Mouse (Mus musculus) embryonic stem cell, embryonic (primary cell): ENCODE measurements around the gene Pdia4.

Experiments
- CTCF ChIA-PET, 4 experiments: fragments of 300-600 bp in 2 of 4; fragments of 350-600 bp in 2 of 4; sonication (Branson Sonifier 250); formaldehyde crosslinking; loops; one replicate each; lab custom pipeline; 2022; ENCODE audit warnings: inconsistent platforms in 2 of 4; lab: Charles Lee
- POLR2A ChIA-PET, 4 experiments: fragments of 300-600 bp in 2 of 4; fragments of 350-600 bp in 2 of 4; sonication (Branson Sonifier 250); formaldehyde crosslinking; loops; one replicate each; lab custom pipeline; 2022; ENCODE audit warnings: antibody characterized with exemption in 4 of 4, inconsistent platforms in 1 of 4; lab: Charles Lee

Pdia4 gene

DNA sequence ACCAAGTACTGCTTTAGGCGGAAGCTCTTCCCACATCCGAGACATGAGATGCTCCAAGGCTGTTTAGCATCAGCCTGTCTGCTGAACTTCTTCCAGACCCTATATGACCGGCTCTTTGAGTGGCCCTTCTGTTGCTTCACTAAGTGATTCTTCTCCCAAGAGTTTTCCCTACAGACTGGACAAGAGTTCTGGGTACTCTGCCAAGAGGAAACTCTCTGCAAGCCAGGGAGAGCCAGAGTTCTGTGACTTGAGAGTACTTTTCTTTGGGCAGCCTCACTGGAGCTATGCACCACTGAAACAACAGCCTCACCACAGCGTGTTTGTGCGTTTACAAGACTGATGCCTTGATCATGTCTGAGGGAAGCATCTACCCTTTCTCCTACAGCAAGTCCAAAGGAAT lies 8.0 kb upstream of the Pdia4 start:
- ChIA-PET POLR2A (interaction anchor here in 2 of 4 experiments (1.2 to 11.5 kb wide), 12 partner anchors 8 to 132 kb away, joined by 3 to 191 read pairs (median 7); partner anchors contain the start of genes Pdia4 (in 2 of the 2), Zfp398 (in 2 of the 2), Zfp786 (in 1 of the 2) and Zfp956 (in 1 of the 2)), CTCF (interaction anchor here in 2 of 4 experiments (1.9 to 3.6 kb wide), 4 partner anchors 14 to 22 kb away, joined by 8 to 18 read pairs (median 15); partner anchors contain the start of gene Zfp398 (in 2 of the 2))

DNA sequence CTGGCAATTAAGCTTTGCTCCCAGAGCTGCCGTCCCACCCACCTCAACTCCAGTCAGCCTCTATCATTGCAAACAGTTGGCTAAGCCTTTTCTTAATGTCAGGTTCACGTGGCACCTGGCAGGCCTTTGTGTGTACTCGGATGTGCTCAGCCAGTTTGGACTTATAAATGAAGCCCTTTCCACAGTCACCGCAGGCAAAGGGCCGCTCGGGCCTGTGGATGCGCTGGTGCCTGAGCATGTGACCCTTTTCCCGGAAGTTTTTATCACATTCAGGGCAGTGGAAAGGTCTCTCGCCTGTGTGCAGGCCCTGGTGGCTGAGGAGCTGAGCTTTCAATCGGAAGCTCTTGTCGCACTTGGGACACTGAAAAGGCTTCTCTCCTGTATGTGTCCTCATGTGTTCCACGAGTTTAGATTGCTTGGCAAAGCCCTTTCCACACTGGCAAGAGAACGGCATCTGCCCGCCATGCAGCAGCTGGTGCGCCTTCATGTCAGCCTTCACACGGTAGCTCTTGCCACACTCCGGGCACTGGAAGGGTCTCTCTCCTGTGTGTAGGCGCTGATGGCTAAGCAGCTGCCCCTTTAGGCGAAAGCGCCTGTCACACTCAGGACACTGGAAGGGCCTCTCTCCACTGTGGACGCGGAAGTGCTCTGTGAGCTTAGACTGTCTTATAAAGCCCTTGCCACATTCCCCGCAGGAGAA lies 6.5 kb upstream of the Pdia4 start:
- ChIA-PET POLR2A (interaction anchor here (0.5 to 11.5 kb wide), 36 partner anchors 8 to 624 kb away, joined by 3 to 191 read pairs (median 5); partner anchors contain the start of genes Zfp398 (in 4 of the 4), Pdia4 (in 1 of the 4), Zfp746 (in 1 of the 4) and Zfp786 (in 1 of the 4)), CTCF (interaction anchor here in 3 of 4 experiments (0.6 to 3.6 kb wide), 14 partner anchors 10 to 763 kb away, joined by 3 to 18 read pairs (median 5); partner anchors contain the start of gene Zfp398 (in 2 of the 3))

DNA sequence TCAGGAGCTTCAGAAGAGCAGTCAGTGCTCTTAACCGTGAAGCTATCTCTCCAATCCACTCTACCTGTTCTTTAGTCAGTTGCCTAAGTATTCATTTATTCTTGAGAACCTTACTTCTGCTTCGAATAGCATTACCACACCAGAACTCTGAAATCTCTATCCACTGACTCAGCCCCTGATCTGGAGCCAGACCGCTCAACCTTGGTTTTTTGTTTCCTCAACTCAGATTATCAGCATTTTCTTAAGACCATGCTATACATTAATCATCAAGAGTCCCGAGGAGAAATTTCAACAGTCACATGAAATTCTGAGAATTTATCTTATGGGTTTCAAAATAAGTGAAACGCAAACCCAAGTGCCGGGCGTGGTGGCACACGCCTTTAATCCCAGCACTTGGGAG lies 5.5 kb upstream of the Pdia4 start:
- CTCF ChIA-PET: interaction anchor here in 2 of 4 experiments (2.7 to 3.6 kb wide), 3 partner anchors 17 to 19 kb away, joined by 14 to 18 read pairs (median 16); partner anchors contain the start of gene Zfp398 (in 1 of the 2)
- POLR2A ChIA-PET: interaction anchor here (0.7 to 11.5 kb wide), 15 partner anchors 7 to 1283 kb away, joined by 3 to 191 read pairs (median 6); partner anchors contain the start of genes Zfp398 (in 3 of the 4) and Pdia4 (in 1 of the 4)

DNA sequence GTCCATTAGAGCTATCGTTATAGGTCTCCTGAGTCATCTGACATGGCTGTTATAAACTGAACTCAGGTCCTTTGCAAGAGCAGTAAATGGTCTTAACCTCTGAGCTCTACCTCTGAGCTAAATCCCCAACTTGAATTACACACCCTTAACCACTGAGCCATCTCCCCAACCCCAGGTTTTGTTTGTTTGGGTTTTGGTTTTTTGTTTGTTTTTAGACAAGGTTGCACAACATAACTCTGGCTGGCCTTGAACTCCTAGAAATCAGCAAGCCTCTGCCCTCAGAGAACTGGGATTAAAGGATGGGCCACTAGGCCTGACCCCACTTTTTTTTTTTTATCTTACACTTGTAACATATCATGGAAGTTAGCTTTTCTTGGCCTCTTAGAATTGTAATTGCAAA lies 2.9 kb upstream of the Pdia4 start:
- CTCF ChIA-PET: interaction anchor here in 2 of 4 experiments (0.7 to 1.5 kb wide), 3 partner anchors 17 to 19 kb away, joined by 3 to 5 read pairs (median 4); partner anchors contain the start of gene Zfp398 (in 1 of the 2)
- POLR2A ChIA-PET: interaction anchor here (0.8 to 11.4 kb wide), 8 partner anchors 8 to 137 kb away, joined by 3 to 191 read pairs (median 5); partner anchors contain the start of genes Zfp398 (in 1 of the 4), Zfp786 (in 1 of the 4) and Zfp956 (in 1 of the 4)

DNA sequence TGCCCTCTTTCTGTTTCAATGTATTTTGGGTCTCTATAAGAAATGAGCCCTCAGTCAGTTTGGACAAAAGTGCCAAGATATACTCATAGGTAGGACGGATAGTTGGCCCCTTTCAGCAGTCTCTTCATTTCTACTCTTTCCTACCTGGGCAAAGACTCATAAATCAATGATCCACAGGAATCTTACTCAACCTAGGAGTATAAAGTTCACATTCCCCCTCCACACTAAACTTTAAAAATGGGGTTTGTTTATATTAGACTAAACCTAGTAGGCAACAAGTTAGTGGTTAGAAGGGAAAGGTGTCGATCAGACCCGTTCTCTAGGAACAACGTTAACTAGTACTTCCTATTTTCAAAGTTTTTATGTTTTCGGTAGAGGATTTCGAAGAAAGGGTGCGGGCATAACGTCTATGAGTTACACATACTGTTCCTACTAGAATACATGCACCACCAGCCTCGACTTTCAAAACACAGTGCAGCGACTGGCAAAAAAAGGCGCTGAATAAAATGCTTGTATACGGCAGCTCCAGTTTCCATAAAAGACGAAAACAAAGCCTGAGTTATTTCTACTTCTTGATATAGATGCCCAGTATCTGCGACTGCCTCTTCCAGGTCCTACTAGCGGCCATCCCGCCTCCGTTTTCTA lies 837 bp downstream of the Pdia4 start:
- ChIA-PET POLR2A (interaction anchor here (0.6 to 11.4 kb wide), 29 partner anchors 9 to 252 kb away, joined by 3 to 191 read pairs (median 6); partner anchors contain the start of genes Zfp398 (in 3 of the 4) and Zfp786 (in 1 of the 4)), CTCF (interaction anchor here in 3 of 4 experiments (0.8 to 2.4 kb wide), 7 partner anchors 13 to 213 kb away, joined by 3 to 25 read pairs (median 6); partner anchors contain the start of genes Zfp398 (in 2 of the 3) and Zfp786 (in 1 of the 3))

DNA sequence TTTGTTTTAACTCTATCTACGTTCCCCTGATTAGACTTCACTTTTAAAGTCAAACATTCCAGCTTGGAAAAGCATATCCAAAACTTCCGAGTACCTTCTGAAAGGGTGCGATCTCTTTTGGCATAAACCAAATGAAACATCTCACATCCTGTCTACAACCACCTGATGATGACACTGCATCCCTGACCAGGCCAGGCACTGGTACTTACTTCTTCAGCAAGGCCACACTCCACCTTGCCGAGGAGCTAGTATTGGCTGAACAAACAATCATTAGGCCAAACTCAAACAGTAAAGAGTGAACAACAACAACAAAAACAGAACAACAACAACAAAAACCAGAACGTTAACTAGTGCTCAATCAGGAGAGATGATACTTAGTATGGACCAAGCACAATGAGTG lies 1.9 kb downstream of the Pdia4 start:
- CTCF ChIA-PET: interaction anchor here in 1 of 4 experiments (2.7 kb wide), 1 partner anchor 12 kb away, joined by 16 read pairs; no protein-coding TSS in a partner anchor
- POLR2A ChIA-PET: interaction anchor here in 2 of 4 experiments (3.3 to 11.4 kb wide), 4 partner anchors 10 to 19 kb away, joined by 27 to 191 read pairs (median 66); no protein-coding TSS in a partner anchor

DNA sequence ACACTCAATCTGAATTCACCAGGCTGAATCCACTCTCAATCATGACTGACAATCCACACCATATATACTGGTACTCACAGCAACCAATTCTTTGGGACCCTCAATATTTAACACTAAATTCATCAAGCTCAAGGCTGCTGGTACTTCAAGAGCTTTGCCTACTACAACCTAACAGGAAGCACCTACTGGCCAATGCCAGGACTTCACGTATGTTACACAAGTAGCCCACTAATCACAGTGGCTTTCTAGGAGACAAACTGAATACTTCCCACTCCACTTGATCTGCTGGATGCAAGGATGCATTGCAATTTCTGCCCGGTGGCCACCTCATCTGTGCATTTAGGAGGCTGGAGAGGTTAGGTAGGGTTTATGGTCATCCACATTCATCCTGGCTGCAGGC lies 3.0 kb downstream of the Pdia4 start:
- ChIA-PET POLR2A (interaction anchor here in 3 of 4 experiments (0.9 to 11.4 kb wide), 14 partner anchors 9 to 95 kb away, joined by 3 to 191 read pairs (median 6); partner anchors contain the start of gene Zfp398 (in 1 of the 3)), CTCF (interaction anchor here (0.7 to 2.7 kb wide), 7 partner anchors 10 to 25 kb away, joined by 3 to 16 read pairs (median 6); partner anchors contain the start of gene Zfp398 (in 1 of the 4))

DNA sequence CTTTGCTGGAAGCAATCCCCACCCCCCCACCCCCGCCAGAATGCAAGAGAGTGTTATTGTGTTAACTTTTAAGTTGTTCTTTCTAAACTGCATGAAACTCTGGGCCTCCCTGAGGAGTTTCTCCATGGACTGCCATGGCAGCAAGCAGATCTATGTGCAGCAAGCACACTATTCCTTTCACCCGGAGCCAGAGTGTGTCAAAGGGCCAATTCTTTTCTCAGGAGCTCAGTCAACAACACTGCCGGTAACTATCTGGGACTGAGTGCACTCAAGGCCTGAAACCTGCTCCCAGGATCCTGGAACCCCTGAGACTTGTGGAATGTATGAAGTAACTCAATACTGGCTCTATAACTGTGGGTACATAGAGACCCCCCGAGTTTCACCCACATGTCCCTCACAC lies 4.2 kb downstream of the Pdia4 start:
- ChIA-PET POLR2A (interaction anchor here in 3 of 4 experiments (0.6 to 11.4 kb wide), 15 partner anchors 8 to 1466 kb away, joined by 3 to 191 read pairs (median 6); partner anchors contain the start of gene Zfp398 (in 1 of the 3)), CTCF (interaction anchor here (0.5 to 2.7 kb wide), 7 partner anchors 10 to 1330 kb away, joined by 3 to 16 read pairs (median 6); partner anchors contain the start of gene Zfp398 (in 1 of the 4))

DNA sequence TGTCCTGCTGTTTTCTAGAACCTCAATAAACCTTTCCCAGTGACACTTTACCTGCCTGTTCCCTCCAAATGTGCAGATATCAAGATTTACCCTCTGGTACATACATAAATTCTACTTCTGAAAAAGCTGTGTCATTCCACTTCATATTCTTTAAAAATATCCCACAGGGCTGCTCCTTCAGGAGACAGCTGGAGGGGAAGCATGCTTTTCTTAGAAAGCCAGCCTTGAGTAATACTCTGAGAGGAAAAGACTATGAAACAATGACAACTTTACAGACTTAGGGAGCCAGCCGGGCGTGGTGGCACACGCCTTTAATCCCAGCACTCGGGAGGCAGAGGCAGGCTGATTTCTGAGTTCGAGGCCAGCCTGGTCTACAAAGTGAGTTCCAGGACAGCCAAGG lies 4.7 kb downstream of the Pdia4 start:
- ChIA-PET POLR2A (interaction anchor here in 2 of 4 experiments (1.4 to 11.4 kb wide), 8 partner anchors 7 to 27 kb away, joined by 3 to 191 read pairs (median 10); partner anchors contain the start of gene Zfp398 (in 1 of the 2)), CTCF (interaction anchor here in 3 of 4 experiments (1.0 to 2.7 kb wide), 4 partner anchors 9 to 10 kb away, joined by 3 to 16 read pairs (median 12); no protein-coding TSS in a partner anchor)

DNA sequence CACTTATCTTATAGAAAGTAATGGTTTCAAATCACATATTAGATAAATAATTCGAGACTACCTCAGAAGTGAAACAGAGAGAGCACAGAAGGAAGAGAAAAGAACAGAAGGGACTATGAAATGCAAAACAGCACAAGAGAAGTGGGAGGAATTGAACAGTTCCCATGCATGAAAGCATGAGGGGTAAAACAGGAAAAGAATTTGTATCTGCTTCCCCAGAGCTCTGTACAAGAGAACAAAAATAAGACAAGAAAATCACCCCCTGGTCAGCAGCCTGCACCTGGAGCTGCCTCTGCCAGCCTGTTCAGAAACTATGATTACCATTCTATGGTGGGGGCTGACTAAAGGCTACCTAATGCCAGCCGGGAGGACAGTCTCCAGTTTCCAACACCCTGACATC lies 5.8 kb downstream of the Pdia4 start:
- CTCF ChIA-PET: interaction anchor here in 1 of 4 experiments (1.0 kb wide), 1 partner anchor 8 kb away, joined by 3 read pairs; no protein-coding TSS in a partner anchor
- POLR2A ChIA-PET: interaction anchor here in 1 of 4 experiments (1.4 to 11.4 kb wide), 4 partner anchors 6 to 28 kb away, joined by 3 to 191 read pairs (median 45); partner anchors contain the start of gene Zfp398

DNA sequence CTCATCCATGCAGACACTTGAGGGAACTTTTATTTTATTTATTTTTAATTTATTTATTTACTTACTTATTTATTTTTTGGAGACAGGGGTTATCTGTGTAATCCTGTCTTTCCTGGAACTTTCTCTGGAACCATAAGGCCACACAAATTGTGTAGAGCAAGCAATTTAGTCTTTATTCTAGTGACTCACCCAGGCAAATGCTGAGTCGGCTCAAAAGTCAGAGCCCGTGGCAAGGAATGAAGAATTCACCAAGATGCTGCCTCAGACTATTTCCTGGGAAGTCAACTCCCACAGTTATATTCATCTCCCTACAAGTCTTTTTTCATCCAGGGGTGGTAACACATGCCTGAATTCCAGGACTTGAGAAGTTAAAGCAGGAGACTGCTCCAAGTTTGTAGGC lies 7.7 kb downstream of the Pdia4 start:
- CTCF ChIA-PET: interaction anchor here in 1 of 4 experiments (0.7 kb wide), 1 partner anchor 25 kb away, joined by 3 read pairs; the partner anchor contains the start of gene Zfp786
- POLR2A ChIA-PET: interaction anchor here in 2 of 4 experiments (0.9 to 8.4 kb wide), 6 partner anchors 6 to 26 kb away, joined by 3 to 87 read pairs (median 9); partner anchors contain the start of gene Pdia4 (in 2 of the 2)

DNA sequence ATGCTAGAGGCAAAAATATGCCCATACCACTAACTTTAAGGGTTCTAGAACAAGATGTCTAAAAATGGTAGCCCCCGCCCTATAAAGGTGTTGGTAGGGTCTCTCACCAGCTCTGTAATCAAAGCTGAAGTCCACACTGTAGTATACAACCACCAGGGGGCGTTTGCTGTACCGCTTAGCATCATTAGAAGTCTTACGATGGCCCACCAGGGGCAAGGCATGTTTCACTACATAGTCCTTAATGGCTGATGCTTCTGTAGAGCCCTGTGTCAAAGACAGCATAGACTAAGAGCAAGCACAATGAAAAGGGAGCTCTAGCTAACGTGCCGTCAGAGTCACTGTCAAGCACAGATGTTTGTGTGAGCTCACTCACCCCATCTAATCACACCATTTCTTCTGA lies 14.2 kb downstream of the Pdia4 start:
- POLR2A ChIA-PET: interaction anchor here in 3 of 4 experiments (0.9 to 8.4 kb wide), 20 partner anchors 8 to 155 kb away, joined by 3 to 87 read pairs (median 8); partner anchors contain the start of genes Pdia4 (in 3 of the 3), Zfp282 (in 1 of the 3) and Zfp398 (in 1 of the 3)
- CTCF ChIA-PET: interaction anchor here (0.6 to 2.2 kb wide), 32 partner anchors 8 to 227 kb away, joined by 3 to 25 read pairs (median 7); partner anchors contain the start of genes Pdia4 (in 3 of the 4), Zfp398 (in 3 of the 4), Zfp282 (in 1 of the 4) and Zfp786 (in 1 of the 4)

DNA sequence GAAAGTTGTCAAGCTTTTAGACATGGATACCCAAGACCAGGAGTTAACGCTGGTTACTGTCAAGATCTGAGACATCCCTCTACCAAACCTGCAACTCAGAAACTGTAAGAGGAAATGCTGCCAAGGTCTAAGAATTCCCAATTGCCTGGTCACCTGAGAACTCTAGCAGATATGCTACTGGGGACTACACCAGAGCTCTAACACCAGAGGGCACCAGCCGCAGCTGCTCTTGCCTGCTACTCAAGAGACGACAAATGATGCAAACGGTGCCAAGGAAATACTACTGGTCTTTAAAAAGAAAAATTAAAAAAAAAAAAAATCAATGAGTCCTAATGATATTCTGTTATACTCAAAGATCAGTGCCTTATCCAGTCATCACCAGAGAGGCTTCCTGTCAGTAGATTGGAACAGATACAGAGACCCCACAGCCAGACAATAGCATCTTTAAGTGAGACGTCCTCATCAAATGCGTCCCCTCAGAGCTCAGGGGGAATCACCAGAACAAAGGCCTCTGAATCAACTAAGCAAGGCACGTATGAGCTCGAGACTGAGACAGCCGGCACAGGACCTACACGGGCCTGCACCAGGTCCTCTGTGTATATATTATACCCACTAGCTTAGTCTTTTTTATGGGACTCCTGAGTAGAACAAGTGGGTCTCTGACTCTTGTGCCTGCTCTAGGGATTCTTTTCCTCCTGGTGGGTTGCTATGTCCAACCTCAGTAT lies 19.0 kb downstream of the Pdia4 start:
- ChIA-PET POLR2A (interaction anchor here (0.6 to 6.8 kb wide), 14 partner anchors 10 to 602 kb away, joined by 3 to 100 read pairs (median 7); partner anchors contain the start of genes Pdia4 (in 4 of the 4) and Zfp398 (in 1 of the 4)), CTCF (interaction anchor here (0.8 to 2.7 kb wide), 6 partner anchors 19 to 41 kb away, joined by 3 to 7 read pairs (median 4); partner anchors contain the start of genes Zfp398 (in 4 of the 4) and Pdia4 (in 1 of the 4))

DNA sequence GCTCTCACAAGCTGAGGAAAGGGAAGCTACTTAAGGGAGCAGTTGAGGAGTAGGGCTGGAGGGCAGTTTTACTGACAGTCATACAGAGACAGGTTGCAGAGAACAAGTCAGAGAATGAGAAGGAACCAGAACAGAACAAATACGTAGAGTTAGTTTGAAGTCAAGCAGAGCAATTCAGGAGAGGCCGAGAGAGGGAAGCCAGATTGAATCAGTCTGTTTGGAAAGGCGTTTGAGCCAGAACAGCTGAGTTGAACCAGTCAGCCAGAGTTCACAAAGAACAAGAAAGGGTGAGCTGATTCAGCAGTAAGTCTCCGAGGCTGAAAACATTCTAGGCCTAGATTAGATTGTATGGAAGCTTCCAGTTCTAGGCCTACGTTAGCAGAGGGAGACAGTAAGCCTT lies 19.9 kb downstream of the Pdia4 start:
- ChIA-PET POLR2A (interaction anchor here in 3 of 4 experiments (0.8 to 6.8 kb wide), 11 partner anchors 11 to 42 kb away, joined by 4 to 100 read pairs (median 10); partner anchors contain the start of genes Pdia4 (in 3 of the 3) and Zfp398 (in 1 of the 3)), CTCF (interaction anchor here in 3 of 4 experiments (0.8 to 2.7 kb wide), 3 partner anchors 42 kb away, joined by 3 to 7 read pairs (median 4); partner anchors contain the start of gene Zfp398 (in 3 of the 3))

DNA sequence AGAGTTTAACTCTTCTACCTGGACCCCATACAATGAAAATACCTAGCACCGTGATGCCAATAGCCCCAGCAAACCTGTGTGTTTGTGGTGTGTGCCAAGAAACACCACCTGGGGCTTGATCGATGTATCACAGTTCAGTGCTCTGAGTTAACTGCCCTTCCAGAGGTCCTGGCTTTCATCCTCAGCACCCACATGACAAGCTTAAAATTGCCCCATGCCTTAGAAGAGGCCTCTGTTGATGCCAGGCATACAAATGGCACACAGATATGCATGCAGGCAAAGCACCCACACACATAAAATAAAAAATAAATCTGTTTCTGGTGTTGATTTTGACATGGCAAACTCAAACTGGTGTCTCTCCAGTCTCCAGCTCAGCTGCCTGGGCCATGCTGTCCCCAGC lies 20.7 kb downstream of the Pdia4 start:
- ChIA-PET CTCF (interaction anchor here in 1 of 4 experiments (2.7 kb wide), 1 partner anchor 43 kb away, joined by 7 read pairs; the partner anchor contains the start of gene Zfp398), POLR2A (interaction anchor here in 3 of 4 experiments (0.9 to 6.8 kb wide), 8 partner anchors 11 to 43 kb away, joined by 3 to 100 read pairs (median 18); partner anchors contain the start of genes Pdia4 (in 2 of the 3) and Zfp398 (in 1 of the 3))
